Mouse (Mus musculus) c-Kit-positive CD71-positive TER-119-positive erythroid progenitor cells, embryonic 14.5 days (primary cell): ENCODE results near the gene Flvcr1.

Experiments used
- DNase-seq: peaks from one replicate; pipeline ENCODE4 v3.0.0-alpha.2; 2013; ENCODE audit warnings: low spot score

Gene Flvcr1

DNA sequence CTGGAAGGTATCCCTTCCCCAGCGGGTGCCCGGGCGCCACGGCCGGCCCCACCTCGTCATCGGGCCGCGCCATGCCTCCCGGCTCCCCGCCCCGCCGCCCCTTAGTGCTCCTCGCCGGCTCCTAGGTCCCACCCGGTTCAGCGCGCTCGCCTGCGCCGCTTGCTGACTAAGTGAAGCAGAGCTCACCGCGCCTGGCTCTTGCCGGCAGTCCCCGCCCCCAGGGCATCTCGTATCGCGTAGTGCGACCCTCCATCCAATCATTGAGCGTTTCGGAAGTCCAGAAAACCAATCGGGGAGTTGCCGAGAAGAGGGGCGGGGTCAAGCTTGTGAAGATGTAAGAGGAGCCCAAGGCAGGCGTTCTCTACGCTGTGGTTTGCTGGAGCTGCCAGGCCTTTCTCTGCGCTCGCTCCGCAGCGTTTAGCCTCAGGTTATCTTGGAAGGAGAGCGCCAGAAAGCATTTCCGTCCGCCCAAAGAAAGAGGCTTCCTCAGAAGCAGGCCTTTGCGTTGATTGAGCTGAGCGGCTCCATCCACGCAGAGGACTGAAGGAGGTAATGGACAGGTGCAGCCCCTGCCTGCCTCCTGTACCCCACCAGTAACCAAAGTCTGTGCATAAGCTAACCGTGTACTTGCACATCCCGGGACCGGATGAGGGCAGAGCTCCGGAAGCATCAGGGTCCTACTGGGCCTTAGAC, at the start of gene Flvcr1:
TSS of gene Flvcr1 (minus strand) at position 138 of the 693 bp plus-strand sequence.
- DNase-seq = peak; percentile 98

DNA sequence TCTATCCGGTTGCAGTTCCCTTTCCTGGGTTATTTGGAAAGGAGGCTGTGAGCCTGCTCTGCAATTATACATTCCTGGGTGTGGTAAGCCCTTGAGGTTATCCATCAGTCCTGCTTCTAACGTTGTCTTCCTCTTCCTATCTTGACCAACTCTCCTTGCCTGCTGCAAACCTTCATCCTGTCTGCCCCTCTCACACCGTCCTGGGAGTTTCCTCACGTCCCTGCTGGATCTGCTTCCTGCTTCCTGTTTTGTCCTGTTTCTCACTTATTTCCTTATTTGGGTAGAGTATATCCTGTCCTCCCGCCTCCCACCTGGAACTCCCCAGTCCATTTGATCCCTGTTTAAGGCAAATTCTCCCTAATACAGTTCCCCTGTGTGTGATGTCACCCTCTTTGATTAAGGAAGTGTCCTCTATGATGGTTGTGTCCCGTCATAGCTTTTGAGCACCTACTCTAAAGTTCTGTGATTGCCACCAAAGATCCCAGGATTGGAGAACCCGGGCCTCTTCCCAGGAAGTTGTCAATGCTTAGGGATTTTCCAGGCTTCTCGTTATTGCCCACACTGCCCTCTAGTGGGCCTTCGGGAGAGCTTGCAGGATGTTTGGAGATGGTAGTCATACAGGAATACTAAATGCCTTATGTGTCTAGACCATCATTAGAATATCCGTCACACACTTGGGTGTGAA, 49.4 kb upstream of the Flvcr1 start:
- DNase-seq = no peak

DNA sequence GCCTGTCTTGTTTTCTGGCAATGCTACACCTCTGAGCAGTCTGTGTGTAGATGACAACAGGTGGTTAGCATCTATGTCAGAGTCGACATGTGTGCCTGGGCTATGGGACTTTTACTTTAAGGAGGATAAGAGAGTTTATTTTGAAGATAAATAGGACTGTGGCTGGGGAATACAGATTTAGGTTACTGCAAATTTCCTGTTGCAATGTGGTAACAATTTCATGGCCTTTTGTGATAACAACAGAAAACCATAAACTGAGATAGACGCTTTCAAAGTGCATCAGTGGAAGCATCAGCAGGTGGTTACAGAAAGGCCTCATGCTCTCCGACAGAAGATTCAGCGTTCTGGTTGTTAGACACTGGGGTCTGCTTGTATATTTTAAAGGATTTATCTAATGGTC, 47.5 kb upstream of the Flvcr1 start:
- no peak for DNase-seq

DNA sequence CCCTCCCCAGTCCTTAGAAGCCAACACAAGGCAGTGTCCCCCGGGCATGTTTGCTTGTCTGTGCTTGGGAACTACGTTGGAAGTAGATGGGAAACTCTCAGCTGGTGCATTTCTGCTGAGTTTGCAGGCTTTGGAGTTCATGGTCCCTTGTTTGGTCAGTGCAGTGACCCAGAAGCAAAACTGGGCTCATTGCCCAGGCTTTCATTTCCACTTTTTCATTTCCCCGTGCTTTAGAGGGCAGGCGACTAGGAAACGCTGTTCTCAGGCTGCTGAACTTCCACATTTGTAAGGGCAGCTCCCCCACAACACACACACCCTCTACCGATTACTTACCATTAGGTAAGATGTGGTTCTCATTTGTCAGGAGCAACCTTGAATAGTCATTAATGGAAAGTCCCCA, 47.0 kb upstream of the Flvcr1 start:
- no peak for DNase-seq

DNA sequence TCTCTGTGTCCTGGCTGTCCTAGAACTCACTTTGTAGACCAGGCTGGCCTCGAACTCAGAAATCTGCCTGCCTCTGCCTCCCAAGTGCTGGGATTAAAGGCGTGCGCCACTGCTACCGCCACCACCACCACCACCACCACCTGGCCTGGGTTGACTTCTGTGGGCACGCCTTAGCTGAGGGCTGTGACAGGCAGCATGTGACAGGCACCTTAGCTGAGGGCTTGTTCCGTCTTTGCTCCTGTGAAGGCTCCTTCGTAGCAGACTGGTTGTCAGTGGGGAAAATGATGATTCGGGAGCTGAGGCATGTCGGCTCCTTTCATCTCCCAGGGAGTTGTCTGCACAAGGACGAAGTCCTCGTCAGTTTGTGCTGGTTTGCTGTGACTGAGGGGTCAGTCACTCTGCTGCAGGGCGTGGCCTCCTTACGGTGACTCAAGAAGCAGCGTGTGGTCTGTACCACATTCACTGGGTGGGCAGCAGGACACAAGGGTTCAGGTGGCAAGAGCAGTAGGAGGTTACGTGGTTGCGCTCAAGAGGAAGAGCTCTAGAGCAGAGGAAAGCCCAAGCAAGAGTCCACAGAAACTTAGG, 46.5 kb upstream of the Flvcr1 start:
- no peak for DNase-seq

DNA sequence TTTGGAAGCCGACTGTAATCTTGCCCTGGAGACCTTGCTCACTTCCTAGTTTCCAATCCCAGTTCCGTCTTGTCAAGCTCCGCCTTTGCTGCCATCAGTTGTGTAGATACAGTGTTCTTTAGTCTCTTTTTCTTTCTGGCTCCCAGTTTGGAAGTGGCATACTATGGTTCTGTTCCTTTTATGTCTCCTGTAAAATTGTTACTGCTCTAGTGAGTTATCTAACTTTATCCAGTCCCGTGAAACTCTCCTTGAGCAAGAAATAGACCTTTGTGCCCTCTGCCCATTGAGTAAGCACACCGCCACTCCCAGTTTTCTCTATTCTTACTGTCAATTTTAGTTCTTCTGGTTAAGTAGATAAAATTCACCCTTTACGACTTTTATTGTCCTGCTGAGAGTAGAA, 45.7 kb upstream of the Flvcr1 start:
- DNase-seq = no peak

DNA sequence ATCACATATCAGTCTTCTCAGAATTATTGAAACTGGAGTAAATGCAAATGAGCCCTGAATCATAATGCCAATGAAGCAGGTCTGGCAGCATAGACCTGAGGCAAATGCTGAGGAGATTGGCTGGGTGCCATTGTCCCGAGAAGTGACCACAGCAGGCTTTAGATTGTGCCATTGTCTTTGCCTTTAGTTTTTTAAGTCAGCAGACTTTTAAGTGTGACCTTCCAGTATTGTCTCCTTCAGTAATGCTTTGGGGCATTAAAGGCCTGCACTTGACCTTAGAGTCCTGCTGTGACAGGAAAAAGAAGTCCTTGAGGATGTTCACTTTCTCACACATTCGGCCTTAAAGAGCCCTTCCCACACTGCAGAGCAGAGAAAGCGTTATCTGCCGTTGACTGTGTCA, 44.3 kb upstream of the Flvcr1 start:
- DNase-seq = no peak

DNA sequence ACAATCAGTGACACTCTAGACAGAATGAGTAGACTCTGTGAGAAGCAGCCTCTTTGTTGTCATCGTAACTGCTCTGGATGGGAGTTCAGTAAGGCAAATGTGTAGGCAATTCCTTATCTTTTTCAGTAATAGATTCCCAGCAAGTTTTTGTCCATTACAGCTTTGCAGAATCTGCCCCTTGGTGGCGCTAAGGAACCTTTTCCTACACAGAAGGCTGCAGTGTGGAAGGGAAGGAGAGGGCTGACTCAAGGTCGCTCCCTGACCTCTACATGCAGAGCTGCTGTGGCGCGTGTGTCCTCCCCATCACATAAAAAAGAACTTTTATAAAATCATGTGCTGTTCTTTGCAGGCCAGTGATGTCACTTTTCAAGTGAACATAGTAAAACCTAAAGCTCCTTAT, 42.4 kb upstream of the Flvcr1 start:
- DNase-seq = no peak

DNA sequence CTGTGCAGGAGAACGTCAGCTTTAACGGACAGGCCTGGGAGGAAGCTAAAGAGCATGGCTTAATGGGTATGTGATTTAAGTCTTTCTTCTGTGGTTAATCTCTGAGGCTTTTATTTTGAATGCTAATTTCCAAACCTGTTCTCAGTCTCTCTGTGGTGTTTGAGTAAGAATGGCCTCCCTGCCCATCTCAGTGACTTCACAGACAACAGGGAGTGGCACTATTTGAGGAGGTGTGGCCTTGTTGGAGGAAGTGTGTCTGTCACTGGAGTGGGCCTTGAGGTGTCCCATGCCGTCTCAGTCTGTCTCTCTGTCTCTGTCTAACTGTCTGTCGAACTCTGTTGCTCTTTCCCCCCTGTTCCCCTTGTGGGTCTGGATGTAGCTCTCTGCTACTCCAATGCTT, 39.2 kb upstream of the Flvcr1 start:
- DNase-seq = no peak

DNA sequence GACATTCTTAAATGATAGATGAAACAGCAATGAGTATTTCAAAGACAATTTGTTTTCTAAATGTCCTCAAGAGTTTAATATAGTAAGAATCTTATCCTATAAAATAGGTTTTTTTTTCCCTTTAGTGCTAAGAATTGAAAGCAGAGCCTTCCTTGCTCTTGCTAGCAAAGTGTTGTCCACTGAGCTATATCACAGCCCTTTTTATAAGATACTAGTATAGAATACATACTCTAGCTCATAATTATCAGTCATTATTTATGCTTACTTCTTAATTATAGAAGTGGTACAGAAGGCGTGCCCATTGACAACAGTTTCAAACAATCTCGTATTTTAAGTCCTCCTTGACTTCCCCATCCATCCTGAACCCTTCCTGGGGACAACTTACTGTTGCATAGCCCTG, 38.6 kb upstream of the Flvcr1 start:
- no peak for DNase-seq

DNA sequence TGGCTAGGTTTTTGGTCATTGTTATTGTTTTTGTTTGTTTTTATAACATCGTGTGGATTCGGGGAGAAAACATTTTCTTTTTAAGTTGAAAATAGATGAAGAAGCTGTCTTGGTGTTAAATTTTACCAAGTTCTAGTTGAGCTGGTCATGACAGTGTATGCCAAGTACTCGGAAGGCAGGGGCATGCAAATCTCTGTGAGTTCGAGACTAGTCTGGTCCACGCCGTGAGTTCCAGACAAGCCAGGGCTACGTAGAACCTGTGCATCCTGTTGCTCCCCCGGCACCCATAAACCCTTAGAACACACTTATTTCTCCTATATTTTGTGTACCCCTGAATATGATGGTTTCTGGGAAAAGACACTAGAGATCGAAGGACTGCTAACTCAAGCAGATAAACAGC, 37.7 kb upstream of the Flvcr1 start:
- no peak for DNase-seq

DNA sequence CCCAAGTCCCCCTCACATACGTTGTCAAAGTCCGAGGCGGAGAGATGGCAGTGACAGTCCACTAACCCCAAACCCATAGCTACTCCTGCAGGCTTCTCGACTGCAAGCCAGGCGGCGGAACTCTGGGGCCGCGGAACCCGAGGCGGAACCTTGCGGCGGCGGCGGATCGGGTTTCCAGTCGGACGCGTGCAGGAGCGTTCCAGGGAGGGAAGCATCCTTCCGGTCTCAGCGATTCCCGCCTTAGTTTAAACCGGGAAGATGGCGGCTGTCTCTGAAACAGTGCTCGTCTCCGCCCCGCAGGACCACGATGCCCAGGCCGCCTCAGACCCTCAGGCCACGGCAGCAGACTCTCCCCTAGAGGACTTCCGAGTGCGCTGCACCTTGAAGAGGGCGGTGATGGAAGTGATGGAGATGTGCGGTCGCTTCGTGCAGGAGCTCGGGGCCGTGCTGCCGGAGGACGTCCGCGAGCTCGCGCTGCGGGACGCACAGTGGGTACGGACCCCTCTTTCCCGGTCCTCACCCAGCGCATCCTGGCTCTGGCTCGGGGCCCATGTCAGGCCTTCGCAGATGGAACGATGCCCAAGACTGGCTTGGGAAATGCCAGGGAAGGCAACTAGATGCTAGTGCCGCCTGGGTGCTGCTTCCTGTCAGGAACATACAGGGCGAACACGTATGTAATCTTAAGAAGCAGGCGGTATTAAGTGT, 37.0 kb upstream of the Flvcr1 start, which contains the start of the genes Tatdn3 and Nsl1:
TSS of gene Tatdn3 (minus strand) at position 152 of the 705 bp plus-strand sequence.
TSS of gene Nsl1 (plus strand) at position 232 of the 705 bp plus-strand sequence.
- peak; percentile 87 for DNase-seq

DNA sequence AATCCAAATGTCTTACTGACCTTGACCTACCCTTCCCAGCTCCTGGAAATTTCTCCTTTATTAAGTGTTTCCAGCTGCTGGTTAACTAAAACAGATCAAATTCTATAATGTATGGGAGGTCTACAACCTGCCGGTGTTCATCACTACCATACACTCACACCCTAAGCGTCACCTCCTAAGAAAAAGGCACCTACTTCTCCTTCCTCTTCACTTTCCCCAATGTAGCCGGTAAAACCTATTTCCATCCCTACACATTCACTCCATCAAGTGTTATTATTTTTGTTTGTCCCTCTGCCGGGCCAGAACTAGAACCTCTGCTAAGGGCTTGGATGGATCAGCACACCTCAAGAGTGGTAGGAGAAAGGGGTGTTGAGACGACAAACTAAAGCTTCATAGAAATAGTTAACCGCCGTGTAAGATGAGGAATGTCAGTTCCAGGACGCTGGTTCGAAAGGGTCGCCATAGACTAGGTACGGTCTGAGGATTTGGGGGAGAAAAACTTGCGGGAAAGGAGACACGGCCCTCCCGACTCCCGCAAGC, 36.4 kb upstream of the Flvcr1 start:
- no peak for DNase-seq

DNA sequence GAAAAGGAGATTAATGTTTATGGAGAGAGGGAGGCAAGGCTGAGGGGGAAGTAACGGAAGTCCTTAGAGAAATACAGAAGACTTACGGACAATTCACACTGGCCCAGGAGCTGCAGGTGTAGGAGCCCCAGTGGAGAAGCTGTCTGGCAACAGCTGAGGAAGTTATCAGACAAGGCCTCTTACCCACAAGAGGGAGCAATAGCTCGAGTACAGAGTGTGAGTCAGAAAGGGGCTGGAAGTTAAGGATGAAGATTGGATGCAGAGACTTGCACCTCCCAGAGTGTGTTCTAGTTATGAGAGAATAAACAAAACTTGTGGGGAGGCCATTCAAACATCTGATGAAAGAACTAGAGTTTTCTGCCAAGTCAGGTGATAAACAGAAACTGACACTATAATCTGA, 31.5 kb upstream of the Flvcr1 start:
- no peak for DNase-seq

DNA sequence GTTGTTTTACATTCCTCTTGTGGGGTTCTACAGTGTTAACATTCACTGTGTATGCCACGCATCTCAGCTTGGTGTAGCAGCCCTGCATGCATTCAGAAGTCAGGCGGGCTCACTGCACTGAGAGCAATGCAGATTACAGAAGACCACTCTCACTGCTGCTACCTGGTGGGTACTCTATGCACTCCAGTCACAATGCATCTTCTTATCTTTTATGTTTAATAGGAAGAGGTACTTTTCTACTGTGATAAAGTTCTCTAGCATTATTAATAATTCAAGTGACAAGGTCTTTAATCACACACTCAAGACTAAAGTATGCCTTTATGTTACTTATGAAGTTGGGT, 29.5 kb upstream of the Flvcr1 start:
- DNase-seq = no peak

DNA sequence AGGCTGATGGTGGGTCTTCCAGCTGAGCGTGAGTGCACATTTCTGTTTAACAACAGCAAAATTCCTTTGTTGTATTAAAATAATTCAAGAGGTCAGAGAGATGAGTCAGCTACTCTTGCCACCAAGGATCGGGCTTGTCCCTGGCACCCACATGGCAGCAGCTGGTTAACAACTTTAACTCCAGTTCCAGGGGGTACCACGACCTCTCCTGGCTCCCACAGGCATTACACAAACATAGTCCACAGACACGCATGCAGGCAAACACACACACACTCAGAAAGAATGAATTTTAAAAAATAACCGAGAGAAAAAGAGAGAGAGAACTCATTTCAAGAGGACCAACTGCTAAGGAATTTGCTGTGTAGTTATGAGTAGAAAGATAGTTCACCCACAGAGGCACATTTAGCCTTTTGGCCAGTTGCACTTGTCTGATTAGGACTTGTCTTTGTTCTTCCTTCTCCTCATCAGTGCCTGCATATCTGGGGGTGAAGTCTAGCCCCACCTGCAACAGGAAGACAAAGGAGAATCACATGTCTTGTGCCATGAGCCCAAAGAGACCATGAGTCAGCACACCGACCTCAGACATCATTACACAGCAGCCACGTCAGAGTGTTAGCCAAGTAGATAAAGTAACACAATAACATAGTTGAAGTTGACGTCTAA, 29.0 kb upstream of the Flvcr1 start:
- peak; percentile 57 for DNase-seq

DNA sequence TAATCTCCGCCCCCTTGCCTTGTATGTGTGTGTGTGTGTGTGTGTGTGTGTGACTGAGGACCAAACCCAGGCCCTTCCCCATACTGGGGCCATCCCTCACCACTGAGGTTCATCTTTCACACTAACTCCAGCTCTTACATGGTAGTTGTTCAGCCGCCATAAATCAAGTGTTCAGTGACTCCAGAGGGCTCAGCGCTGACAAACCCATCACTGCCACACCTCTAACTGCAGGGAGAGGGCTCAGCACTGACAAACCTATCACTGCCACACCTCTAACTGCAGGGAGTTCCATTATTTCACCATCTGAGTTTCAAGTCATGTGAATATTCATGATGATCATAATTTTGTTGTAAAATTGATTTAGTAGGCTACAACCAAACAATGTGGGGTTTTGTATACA, 27.6 kb upstream of the Flvcr1 start:
- DNase-seq = no peak

DNA sequence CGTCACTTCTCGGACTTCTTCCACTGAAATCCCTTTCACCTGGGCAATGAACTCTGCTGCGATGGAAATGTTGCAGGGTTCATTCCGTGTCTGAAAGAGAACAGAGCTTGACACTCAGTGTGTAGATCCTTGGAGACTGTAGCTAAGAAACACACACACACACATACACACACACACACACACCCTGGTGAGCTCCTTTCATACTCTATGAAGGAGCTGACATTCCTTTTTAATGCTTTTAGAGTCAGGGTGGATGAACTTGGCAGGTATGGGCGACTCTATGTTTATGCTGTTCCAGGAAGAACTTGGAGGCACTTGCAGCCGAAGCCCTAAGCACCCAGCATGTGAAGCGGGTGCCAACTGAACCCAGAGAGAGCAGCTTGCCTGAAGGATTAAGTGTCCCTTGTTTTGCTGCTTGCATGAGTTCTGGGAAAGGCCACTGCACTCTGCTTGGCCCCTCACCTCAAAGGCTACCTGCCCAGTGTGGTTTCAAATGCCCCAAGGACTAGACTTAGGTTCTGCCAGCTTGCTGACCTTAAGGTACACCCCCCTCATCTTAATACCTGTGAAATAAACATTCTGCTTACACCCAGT, 20.4 kb upstream of the Flvcr1 start:
- DNase-seq = no peak

DNA sequence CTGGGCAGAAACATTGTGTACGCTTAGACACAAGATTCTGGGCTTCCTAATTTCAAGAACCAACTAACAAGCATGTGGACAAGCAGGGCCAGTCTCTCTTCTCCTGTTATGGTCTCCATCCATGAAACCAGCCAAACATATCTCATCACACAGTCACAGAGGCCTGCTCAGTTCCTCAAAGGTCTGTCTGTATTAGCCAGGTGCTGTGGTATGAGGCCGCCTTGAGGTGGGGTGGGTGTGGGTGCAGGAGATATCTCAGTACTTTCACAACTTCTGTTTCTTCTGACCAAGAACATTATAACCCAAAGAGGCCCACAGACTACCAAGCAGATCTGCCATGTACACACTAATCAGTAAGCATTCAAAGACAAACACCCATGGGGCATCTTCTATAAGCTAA, 19.3 kb upstream of the Flvcr1 start:
- no peak for DNase-seq

DNA sequence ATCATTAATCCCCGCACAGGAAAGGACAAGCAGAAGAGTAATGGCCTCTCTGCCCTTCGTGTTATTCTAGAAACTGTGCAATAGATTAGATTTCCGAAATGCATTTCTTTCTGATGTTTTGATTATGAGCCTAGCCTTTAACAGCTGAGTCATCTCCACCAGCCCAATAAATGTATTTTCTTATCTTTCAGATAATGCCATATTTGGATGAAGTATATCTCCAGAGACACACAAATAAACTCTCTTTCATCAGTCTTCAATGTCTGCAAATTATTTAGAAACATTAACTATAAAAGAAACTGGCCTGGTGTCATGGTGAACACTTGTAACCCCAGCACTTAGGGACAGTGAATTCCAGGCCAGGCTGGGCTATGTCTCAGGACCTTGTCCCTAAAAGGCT, 16.7 kb upstream of the Flvcr1 start:
- DNase-seq = no peak

DNA sequence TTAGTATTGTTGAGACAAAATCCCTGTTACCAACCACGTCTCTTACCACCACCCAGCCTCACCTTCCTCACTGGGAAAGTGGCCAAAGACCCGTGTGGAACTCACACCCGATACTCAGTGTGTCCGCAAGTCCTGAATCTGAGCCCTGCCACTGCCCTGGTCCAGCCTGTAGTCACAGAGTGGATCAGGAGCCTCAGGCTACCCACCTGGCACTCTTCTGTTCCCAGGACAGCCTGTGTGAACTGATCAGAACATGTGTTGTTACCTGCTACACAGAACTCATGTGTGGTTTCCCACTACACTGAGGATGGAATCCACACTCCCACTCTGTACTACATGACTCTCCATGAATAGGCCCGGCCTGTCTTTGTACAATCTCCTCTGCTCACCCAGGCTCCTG, 16.1 kb upstream of the Flvcr1 start:
- no peak for DNase-seq

DNA sequence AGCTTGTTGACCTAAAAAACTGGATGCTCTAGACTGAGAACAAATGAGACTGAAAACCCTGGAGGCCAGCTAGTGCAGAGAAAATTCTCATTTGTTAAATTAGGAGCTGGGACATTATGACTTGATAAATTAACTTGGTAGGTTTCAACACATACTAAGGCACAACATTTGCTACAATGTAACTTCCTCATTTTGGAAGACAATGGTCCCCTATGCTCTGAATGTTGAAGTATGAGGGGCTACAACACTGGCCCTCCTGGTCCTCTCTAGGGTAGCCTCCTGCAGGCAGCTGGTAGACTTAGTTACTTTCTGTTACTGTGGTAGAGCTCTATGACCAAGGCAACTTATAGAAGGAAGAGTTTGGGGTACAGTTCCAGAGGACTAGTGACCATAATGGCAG, 15.4 kb upstream of the Flvcr1 start:
- DNase-seq = no peak
